Mouse (Mus musculus) CD4-positive naive resting alpha-beta T cell, adult 57 days (primary cell): ENCODE results near the gene Olfr1329. TPM values are rescaled to one million over a fixed set of nuclear protein-coding genes. Genes with fewer than 3 reads are reported as not detected.

ENCODE experiments used
- total RNA-seq: library from RNA; stranded (reverse); gene quantifications from one replicate; pipeline ENCODE4 v1.2.4, GENCODE M21; 2023

Olfr1329 gene
- total RNA-seq: not detected

DNA sequence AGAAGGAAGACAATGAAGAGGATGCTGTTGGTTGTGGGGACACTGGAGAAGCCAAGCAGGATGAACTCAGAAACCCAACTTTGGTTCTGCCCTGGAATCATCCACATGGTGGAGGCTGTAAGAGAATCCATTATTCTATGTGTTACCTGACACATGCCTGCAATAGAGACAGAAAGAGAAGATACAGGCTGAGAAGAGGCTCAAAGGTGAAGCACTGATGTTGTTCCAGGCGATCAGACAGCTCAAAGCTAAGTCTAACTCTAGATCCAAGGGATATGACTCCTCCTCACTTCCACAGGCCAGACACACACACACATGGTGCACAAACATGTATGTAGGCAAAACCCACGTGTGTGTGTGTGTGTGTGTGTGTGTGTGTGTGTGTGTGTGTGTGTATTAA, at the start of gene Olfr1329:
Gene Olfr1329 (minus strand): TSS at position 101 of the 400 bp plus-strand sequence.

GRCm38 (mm10) chr4:118961141-118961628, 43.9 kb upstream of the Olfr1329 start, which contains the start of gene Lao1:
Gene Lao1, plus strand, starts transcription at chr4:118961578.

GRCm38 (mm10) chr4:118938512-118938911, 21.2 kb upstream of the Olfr1329 start, which contains the start of gene Olfr1328:
Gene Olfr1328, minus strand, starts transcription at chr4:118938612.

GRCm38 (mm10) chr4:118888297-118888696, 29.0 kb downstream of the Olfr1329 start, which contains the start of gene Olfr1330:
Gene Olfr1330, plus strand, starts transcription at chr4:118888597.

Other genes starting within 250 kb of the Olfr1329 start
- not detected for gene Olfr1342, start 224.7 kb downstream of the Olfr1329 start, total RNA-seq
- not detected for gene Olfr1341, start 213.9 kb downstream of the Olfr1329 start, total RNA-seq
- not detected for gene Olfr1340, start 197.3 kb downstream of the Olfr1329 start, total RNA-seq
- not detected for gene Olfr1339, start 185.3 kb downstream of the Olfr1329 start, total RNA-seq
- gene Olfr1338, start 158.7 kb downstream of the Olfr1329 start, total RNA-seq: not detected
- gene Olfr1337, start 134.9 kb downstream of the Olfr1329 start, total RNA-seq: not detected
- gene Olfr1335, start 107.5 kb downstream of the Olfr1329 start, total RNA-seq: not detected
- gene Olfr1333, start 81.2 kb downstream of the Olfr1329 start, total RNA-seq: not detected
- not detected for gene Olfr1331, start 52.8 kb downstream of the Olfr1329 start, total RNA-seq
- gene Olfr1330, start 28.9 kb downstream of the Olfr1329 start, total RNA-seq: not detected
- gene Olfr1328, start 21.1 kb upstream of the Olfr1329 start, total RNA-seq: not detected
- not detected for gene Lao1, start 44.1 kb upstream of the Olfr1329 start, total RNA-seq
- 35.4 TPM for gene Slc2a1, start 191.2 kb upstream of the Olfr1329 start, total RNA-seq